Mouse (Mus musculus) heart, embryonic 15.5 days (tissue): ENCODE data around the gene Pprc1. TPM values are rescaled to one million over a fixed set of nuclear protein-coding genes. Genes with fewer than 3 reads are reported as not detected.

ENCODE experiments used
- ATAC-seq: fragments of 200-750 bp; cut with Nextera tagmentation; replicated peaks from 2 replicates; pipeline ENCODE4 v1.8.0; 2017; ENCODE audit warnings: low read depth, moderate TSS enrichment; ENCODE audit not compliant: insufficient number of reproducible peaks, insufficient read depth, low FRiP score
- H3K27ac ChIP-seq: fragments of 300-500 bp; sonication (generic); 2 replicates; pipeline ENCODE4 v1.5.1; 2015; ENCODE audit warnings: mild to moderate bottlenecking, inconsistent platforms
- H3K27me3 ChIP-seq: fragments of 300-500 bp; sonication (generic); 2 replicates; pipeline ENCODE4 v1.6.1; 2015; ENCODE audit warnings: inconsistent platforms
- H3K36me3 ChIP-seq: fragments of 300-500 bp; sonication (generic); 2 replicates; pipeline ENCODE4 v1.6.1; 2015; ENCODE audit warnings: mild to moderate bottlenecking, inconsistent platforms
- H3K4me1 ChIP-seq: fragments of 300-500 bp; sonication (generic); replicated peaks from 2 replicates; pipeline ENCODE4 v1.6.1; 2015; ENCODE audit warnings: inconsistent platforms
- H3K4me2 ChIP-seq: fragments of 300-500 bp; sonication (generic); 2 replicates; pipeline ENCODE4 v1.6.1; 2015; ENCODE audit warnings: inconsistent platforms, mild to moderate bottlenecking, moderate library complexity
- H3K4me3 ChIP-seq: fragments of 300-500 bp; sonication (generic); 2 replicates; pipeline ENCODE4 v1.5.1; 2015; ENCODE audit warnings: mild to moderate bottlenecking, inconsistent platforms
- H3K9ac ChIP-seq: fragments of 300-500 bp; sonication (generic); 2 replicates; pipeline ENCODE4 v1.6.1; 2015; ENCODE audit warnings: mild to moderate bottlenecking, inconsistent platforms
- H3K9me3 ChIP-seq: fragments of 300-500 bp; sonication (generic); replicated peaks from 2 replicates; pipeline ENCODE4 v1.6.1; 2016; ENCODE audit warnings: inconsistent platforms
- WGBS: fragments of 180-500 bp; shearing (Covaris S2); methylation state at CpG from one replicate; pipeline ENCODE4 v1.1.7; 2015; ENCODE audit warnings: mixed read lengths; 5-methylcytosine and 5-hydroxymethylcytosine counted together
- polyA plus RNA-seq: library from polyadenylated mRNA; unstranded; fragments of >200 nt; fragmentation: Nextera tagmentation; extraction: Ambion mirVana; gene quantifications from 2 replicates; pipeline ENCODE4 v1.2.1, GENCODE M21; 2015

The Pprc1 gene
- polyA plus RNA-seq, 1 experiment from 2014 or later, result 17.7 TPM

DNA sequence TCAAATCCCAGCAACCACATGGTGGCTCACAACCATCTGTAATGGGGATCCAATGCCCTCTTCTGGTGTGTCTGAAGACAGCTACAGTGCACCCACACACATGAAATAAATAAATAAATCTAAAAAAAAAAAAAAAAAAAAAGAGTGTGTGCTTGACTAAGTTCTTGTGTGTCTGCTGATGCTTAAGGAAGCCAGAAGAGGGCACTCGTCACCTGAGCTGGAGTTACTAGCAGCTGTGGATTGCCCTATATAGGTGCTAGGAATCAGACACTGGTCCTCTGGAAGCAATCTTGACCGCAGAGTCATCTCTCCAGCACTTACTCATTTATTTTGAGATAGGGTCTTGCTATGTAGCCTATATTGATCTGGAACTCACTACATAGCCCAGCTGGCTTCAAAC is 49.5 kb downstream of the Pprc1 start:
- no peak for ATAC-seq
- no peak overlapping the region for H3K4me2 ChIP-seq
- no peak overlapping the region for H3K4me3 ChIP-seq
- no peaks in the 10 kb centered on the region for H3K4me1 ChIP-seq
- H3K27me3 ChIP-seq, result no peaks in the 10 kb centered on the region
- no peak overlapping the region for H3K27ac ChIP-seq
- H3K9ac ChIP-seq, result no peak overlapping the region
- H3K36me3 ChIP-seq, result no peaks in the 10 kb centered on the region
- H3K9me3 ChIP-seq, result no peaks in the 10 kb centered on the region
- 83% methylated on average over 2 of the region's 2 CpGs for WGBS

DNA sequence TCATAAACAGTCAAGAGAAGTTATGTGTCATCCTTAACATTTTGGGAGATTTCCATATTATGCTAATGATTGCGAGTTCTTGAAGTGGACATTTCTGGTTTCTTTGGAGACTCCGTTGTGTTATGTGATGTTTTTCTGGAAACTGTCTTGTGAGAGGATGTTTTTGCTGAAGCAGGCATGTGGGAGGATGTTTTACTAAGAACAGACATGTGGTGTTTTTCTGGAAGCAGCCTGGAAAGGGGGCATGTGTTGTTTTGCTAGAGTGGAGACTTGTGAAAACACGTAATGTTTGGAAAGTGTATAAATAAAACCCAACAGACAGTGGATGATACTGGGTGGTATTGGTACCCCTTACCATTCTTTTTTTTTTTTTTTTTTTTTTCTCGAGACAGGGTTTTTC is 50.6 kb downstream of the Pprc1 start:
- H3K4me3 ChIP-seq, result no peak overlapping the region
- H3K27ac ChIP-seq, result no peak overlapping the region
- no peaks in the 10 kb centered on the region for H3K36me3 ChIP-seq
- no peaks in the 10 kb centered on the region for H3K27me3 ChIP-seq
- no peaks in the 10 kb centered on the region for H3K9me3 ChIP-seq
- no peaks in the 10 kb centered on the region for H3K4me1 ChIP-seq
- H3K4me2 ChIP-seq, result no peak overlapping the region
- 70% methylated on average over 4 of the region's 4 CpGs for WGBS
- no peak overlapping the region for H3K9ac ChIP-seq
- no peak for ATAC-seq

DNA sequence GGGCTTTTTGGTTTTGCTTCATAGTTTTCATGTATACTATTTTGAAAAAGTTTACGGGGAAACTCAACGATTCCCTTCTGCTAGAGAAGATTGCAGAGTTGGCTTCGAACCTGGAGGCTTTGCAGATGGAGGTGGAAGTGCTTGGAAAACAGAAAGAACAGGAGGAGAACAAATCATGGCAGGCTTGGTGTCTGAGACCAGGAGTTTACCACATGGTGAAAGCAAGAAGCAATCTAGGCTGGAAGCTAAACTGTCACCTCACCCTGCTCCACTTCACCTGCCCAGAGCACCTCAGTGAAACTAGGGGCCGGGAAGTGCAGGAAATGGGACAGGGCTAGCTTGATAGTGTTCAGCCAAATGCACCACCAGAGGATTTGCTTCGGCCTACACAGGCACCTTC is 51.7 kb downstream of the Pprc1 start:
- Histone ChIP-seq H3K9ac (no peak overlapping the region), H3K9me3 (no peaks in the 10 kb centered on the region), H3K4me3 (no peak overlapping the region), H3K27ac (no peak overlapping the region), H3K4me1 (no peaks in the 10 kb centered on the region), H3K27me3 (no peaks in the 10 kb centered on the region), H3K4me2 (no peak overlapping the region), H3K36me3 (no peaks in the 10 kb centered on the region)
- no peak for ATAC-seq
- WGBS, result 76% methylated on average over 5 of the region's 5 CpGs

DNA sequence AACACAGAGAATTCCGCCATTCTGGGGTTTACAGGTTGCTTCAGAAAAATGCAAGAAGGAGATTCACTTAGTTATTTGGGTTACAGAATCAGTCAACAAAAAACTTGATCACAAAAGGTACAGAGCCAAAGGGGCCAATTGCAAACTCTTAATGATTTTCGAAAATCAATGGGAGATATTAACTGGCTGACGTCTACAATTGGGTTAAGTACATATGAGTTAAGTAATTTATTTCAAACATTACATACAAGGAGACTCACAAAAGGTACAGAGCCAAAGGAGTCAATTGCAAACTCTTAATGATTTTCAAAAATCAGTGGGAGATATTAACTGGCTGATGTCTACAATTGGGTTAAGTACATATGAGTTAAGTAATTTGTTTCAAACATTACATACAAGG is 54.9 kb downstream of the Pprc1 start:
- Histone ChIP-seq H3K27me3 (no peaks in the 10 kb centered on the region), H3K36me3 (no peaks in the 10 kb centered on the region), H3K4me1 (no peaks in the 10 kb centered on the region), H3K9me3 (no peaks in the 10 kb centered on the region), H3K4me2 (no peak overlapping the region), H3K27ac (no peak overlapping the region), H3K9ac (no peak overlapping the region), H3K4me3 (no peak overlapping the region)
- 81% methylated on average over 3 of the region's 3 CpGs for WGBS
- ATAC-seq, result no peak

DNA sequence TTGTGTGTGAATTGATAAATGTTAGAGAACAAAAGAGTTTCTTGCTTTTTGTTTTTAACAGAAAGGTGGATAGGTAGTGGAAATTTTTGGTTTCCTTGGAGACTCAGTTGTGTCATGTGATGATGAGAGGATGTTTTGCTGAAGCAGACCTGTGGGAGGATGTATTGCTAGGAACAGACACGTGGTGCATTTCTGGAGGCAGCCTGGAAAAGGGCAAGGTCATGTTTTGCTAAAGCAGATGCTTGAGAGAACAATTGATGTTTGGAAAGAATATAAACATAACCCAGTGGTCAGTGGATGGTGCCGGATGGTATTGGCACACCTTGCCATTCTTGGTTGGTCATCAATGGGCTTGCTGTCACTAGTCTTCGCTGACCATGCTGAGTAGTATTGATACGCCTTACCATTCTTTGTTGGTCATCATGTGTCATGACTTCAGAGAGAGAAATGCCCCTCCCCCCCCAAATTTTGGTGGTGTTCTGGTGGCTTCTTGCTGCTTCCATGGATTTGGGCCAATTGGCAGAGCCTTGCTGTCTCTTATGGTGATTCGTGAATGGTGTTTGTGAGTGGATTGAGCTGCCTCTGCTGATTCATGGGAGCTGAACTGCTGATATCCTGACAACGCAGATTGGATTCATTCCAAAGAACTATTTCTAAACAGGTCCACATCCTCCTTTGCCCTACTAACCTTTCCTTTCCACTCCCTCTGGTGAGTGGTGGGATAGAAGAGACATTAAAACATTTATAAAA is 58.9 kb downstream of the Pprc1 start:
- Histone ChIP-seq H3K27me3 (no peaks in the 10 kb centered on the region), H3K9ac (no peak overlapping the region), H3K36me3 (no peaks in the 10 kb centered on the region), H3K27ac (no peak overlapping the region), H3K4me1 (no peaks in the 10 kb centered on the region), H3K4me2 (no peak overlapping the region), H3K4me3 (no peak overlapping the region), H3K9me3 (no peaks in the 10 kb centered on the region)
- 68% methylated on average over 6 of the region's 6 CpGs for WGBS
- no peak for ATAC-seq

DNA sequence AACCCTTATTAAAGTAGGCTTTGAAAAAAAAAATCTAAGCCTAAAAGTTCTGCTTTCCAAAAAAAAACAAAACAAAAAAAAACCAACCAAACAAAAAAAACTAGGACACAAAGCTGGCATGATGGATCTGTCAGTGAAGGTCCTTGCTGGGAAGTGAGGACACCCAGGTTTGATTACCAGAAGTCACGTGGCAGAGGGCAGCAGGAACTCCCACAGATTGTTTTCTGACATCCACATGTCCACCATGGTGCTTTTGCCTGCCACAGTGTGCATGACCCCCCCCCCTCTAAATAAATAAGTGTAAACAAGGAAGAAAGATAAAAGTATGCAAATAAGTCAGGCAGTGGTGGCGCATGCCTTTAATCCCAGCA is 59.5 kb downstream of the Pprc1 start:
- H3K9me3 ChIP-seq, result no peaks in the 10 kb centered on the region
- no peak overlapping the region for H3K9ac ChIP-seq
- WGBS, result 66% methylated on average over 2 of the region's 2 CpGs
- no peaks in the 10 kb centered on the region for H3K27me3 ChIP-seq
- H3K36me3 ChIP-seq, result no peaks in the 10 kb centered on the region
- no peaks in the 10 kb centered on the region for H3K4me1 ChIP-seq
- ATAC-seq, result no peak
- H3K4me2 ChIP-seq, result no peak overlapping the region
- H3K27ac ChIP-seq, result no peak overlapping the region
- H3K4me3 ChIP-seq, result no peak overlapping the region

DNA sequence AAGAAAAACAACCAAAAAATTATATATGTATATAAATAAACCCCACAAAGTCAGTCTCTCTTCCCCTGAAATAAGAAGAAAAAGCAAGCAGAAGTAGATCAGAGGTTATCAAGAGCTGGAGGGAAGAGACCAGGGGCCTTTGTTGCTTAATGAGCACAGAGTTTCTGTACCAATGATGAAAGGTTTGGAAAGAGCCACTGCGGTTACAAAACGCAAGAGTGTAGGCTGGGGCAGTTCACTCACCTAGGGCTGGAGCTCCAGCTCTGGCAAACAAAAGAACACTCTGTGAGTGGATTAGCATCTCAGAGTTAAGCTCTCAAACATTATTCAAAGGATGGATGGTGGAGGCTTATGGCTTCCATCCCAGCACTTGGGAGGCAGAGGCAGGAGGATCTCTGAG is 65.5 kb downstream of the Pprc1 start:
- no peaks in the 10 kb centered on the region for H3K4me1 ChIP-seq
- no peak overlapping the region for H3K4me3 ChIP-seq
- H3K36me3 ChIP-seq, result no peaks in the 10 kb centered on the region
- no peaks in the 10 kb centered on the region for H3K9me3 ChIP-seq
- H3K9ac ChIP-seq, result no peak overlapping the region
- H3K27me3 ChIP-seq, result no peaks in the 10 kb centered on the region
- no peak overlapping the region for H3K4me2 ChIP-seq
- no peak overlapping the region for H3K27ac ChIP-seq
- WGBS, result 77% methylated on average over 2 of the region's 2 CpGs
- ATAC-seq, result no peak

DNA sequence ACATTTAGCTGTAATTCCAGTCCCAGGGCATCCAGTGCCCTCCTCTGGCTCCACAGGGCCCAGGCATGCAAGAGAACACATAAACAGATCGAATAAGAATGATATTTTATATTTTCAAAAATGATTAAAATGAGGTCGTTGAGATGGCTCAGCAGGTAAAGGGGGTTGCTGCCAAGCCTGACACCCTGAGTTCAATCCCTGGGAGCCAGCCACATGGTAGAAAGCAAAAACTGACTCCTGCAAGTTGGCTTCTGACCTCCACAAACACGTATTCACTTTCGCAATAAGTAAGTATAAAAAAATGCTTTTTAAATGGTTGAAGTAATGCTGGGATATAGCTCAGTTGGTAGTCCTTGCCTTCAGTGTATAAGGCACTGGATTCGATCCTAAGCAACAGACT is 66.1 kb downstream of the Pprc1 start:
- Histone ChIP-seq H3K36me3 (no peaks in the 10 kb centered on the region), H3K4me1 (no peaks in the 10 kb centered on the region), H3K27ac (no peak overlapping the region), H3K27me3 (no peaks in the 10 kb centered on the region), H3K4me2 (no peak overlapping the region), H3K9me3 (no peaks in the 10 kb centered on the region), H3K4me3 (no peak overlapping the region), H3K9ac (no peak overlapping the region)
- 79% methylated on average over 5 of the region's 5 CpGs for WGBS
- ATAC-seq, result no peak

DNA sequence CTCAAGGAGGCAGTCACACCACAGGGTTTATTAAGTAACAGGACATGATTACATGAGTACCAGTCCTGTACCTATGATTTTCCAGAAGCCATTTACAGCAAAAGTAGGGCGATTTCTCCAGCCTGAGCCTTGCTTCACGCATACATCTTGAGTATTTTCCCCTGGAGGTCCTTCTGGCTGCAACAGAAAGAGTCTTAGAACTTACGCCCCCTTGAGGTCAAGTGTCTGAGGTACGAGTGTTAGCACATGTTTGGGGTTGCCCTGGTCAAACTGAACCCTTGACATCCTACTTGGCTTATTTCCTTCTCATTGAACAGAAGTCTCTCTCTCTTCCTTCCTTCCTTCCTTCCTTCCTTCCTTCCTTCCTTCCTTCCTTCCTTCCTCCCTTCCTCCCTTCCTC is 69.9 kb downstream of the Pprc1 start:
- Histone ChIP-seq H3K9ac (no peak overlapping the region), H3K4me1 (no peaks in the 10 kb centered on the region), H3K4me3 (no peak overlapping the region), H3K9me3 (no peaks in the 10 kb centered on the region), H3K36me3 (no peaks in the 10 kb centered on the region), H3K4me2 (no peak overlapping the region), H3K27ac (no peak overlapping the region), H3K27me3 (no peaks in the 10 kb centered on the region)
- no peak for ATAC-seq
- 65% methylated on average over 4 of the region's 4 CpGs for WGBS

DNA sequence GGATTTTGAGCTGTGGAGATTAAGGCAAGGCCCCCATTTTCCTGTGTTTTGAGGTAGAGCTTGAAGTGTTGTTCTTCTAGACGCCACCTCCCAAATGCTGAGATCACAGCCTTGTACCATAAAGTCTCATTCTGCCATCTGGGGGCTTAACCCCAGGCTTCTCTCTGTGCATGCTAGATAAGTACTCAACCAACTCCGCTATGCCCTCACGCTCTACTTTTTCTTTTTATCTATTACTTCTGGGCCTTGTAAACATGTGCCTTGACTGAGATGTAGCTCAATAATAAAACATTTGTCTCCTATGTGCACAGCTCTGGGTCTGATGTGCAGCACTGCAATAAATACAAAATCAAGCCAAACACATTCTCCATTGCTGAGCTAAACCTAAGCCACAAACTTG is 74.8 kb downstream of the Pprc1 start:
- no peak for ATAC-seq
- H3K4me1 ChIP-seq, result no peaks in the 10 kb centered on the region
- H3K4me2 ChIP-seq, result no peak overlapping the region
- 87% methylated on average over 3 of the region's 3 CpGs for WGBS
- no peak overlapping the region for H3K4me3 ChIP-seq
- no peak overlapping the region for H3K27ac ChIP-seq
- no peaks in the 10 kb centered on the region for H3K27me3 ChIP-seq
- no peaks in the 10 kb centered on the region for H3K36me3 ChIP-seq
- no peak overlapping the region for H3K9ac ChIP-seq
- no peaks in the 10 kb centered on the region for H3K9me3 ChIP-seq

DNA sequence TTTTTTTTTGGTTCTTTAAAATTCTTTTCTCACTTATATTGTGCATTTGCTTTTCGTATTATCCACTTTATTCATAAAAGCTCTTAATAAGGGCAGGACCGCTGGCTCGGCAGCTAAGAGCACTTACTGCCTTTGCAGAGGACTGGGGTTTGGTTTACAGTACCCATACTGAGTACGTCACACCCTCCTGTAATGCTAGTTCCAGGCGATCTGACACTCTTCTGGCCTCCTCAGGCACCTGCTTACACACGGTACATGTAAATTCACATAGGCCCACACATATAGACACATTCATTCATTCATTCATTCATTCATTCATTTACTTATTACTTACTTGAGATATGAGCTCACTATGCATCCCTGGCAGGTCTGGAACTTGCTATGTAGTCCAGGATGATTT is 76.2 kb downstream of the Pprc1 start:
- H3K4me3 ChIP-seq, result no peak overlapping the region
- H3K27ac ChIP-seq, result no peak overlapping the region
- H3K36me3 ChIP-seq, result no peaks in the 10 kb centered on the region
- H3K9me3 ChIP-seq, result no peaks in the 10 kb centered on the region
- H3K4me1 ChIP-seq, result no peaks in the 10 kb centered on the region
- no peaks in the 10 kb centered on the region; the same call in 1 of the 2 replicates for H3K27me3 ChIP-seq
- H3K4me2 ChIP-seq, result no peak overlapping the region
- no peak for ATAC-seq
- no peak overlapping the region for H3K9ac ChIP-seq
- WGBS, result 75% methylated on average over 6 of the region's 6 CpGs
